Mouse (Mus musculus) central nervous system, embryonic 18 days (tissue): ENCODE data around the gene Pfn2. TPM values are rescaled to one million over a fixed set of nuclear protein-coding genes. Genes with fewer than 3 reads are reported as not detected.

ENCODE experiments used
- polyA plus RNA-seq: library from polyadenylated mRNA; depleted of rRNA; stranded (reverse); fragments of >200 nt; gene quantifications from 2 replicates; pipeline ENCODE4 v1.2.3, GENCODE M21; 2012; rRNA removed

Pfn2 gene
- 519 and 541 TPM in 2 replicates for polyA plus RNA-seq

DNA sequence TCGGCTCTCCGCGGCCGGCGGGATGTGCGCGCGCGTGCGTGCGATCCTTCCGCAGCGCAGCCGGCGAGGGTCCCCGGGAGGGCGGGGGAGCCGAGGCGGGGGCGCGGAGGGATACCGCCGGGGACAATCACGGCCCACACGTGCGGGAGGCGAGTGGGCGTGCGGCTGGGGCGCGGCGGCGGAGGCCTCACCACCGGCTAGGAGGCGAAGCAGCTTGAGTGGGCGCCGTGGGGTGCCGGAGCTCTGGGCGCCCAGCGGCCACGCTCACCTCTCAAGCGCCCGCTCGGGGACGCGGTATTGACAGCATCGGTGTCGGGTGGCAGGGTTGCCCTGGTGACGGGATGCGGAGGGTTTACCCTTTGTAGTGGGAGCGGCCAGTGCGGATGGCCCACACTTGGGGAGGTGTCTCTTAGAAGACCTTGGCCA, at the start of gene Pfn2:
TSS of gene Pfn2 (minus strand) at position 320 of the 426 bp plus-strand sequence.

Other genes starting within 250 kb of the Pfn2 start
- gene Commd2, start 196.4 kb downstream of the Pfn2 start, polyA plus RNA-seq: 44.5 and 48.2 TPM in 2 replicates
- gene Ankub1, start 155.3 kb downstream of the Pfn2 start, polyA plus RNA-seq: 0.21 and 0.22 TPM in 2 replicates
- 44.0 and 48.1 TPM in 2 replicates for gene Rnf13, start 112.0 kb downstream of the Pfn2 start, polyA plus RNA-seq